Mouse (Mus musculus) spleen, adult 2 months (tissue): ENCODE data around the gene Myh15.
"Not testable (repeated sequence)": the region's sequence is repeated elsewhere in the genome, so short reads cannot be mapped to it uniquely, and the experiment has no call there.

ENCODE experiments used
- CTCF ChIP-seq: fragments of 200-500 bp; IDR thresholded peaks from 2 replicates; pipeline ENCODE4 v1.5.1; 2011; ENCODE audit warnings: mild to moderate bottlenecking, inconsistent platforms; ENCODE audit not compliant: insufficient read depth, insufficient read length, insufficient replicate concordance; ENCODE audit errors: extremely low read depth
- POLR2A ChIP-seq: fragments of 200-500 bp; IDR thresholded peaks from 2 replicates; pipeline ENCODE4 v1.6.1; 2011; ENCODE audit warnings: low read depth, low read length, inconsistent platforms

- TF ChIP-seq CTCF, POLR2A: not testable (repeated sequence)
Measured at GRCm38 (mm10) chr16:49243517-49243916, 186.2 kb downstream of the Myh15 start.
